Mouse (Mus musculus) forebrain, embryonic 14.5 days (tissue): ENCODE data around the gene Xpo4. TPM values are rescaled to one million over a fixed set of nuclear protein-coding genes. Genes with fewer than 3 reads are reported as not detected.

ENCODE experiments used
- ATAC-seq: fragments of 200-750 bp; cut with Nextera tagmentation; 2 replicates; pipeline ENCODE4 v1.8.0; 2017; ENCODE audit warnings: mild to moderate bottlenecking, moderate library complexity
- DNase-seq: peaks from one replicate; pipeline ENCODE4 v3.0.0-alpha.2; 2015; ENCODE audit warnings: low spot score
- H3K27ac ChIP-seq: fragments of 300-500 bp; sonication (generic); 2 replicates; pipeline ENCODE4 v1.5.1; 2014; ENCODE audit warnings: low read depth, mild to moderate bottlenecking, control low read depth, low read length, moderate library complexity
- H3K27me3 ChIP-seq: fragments of 300-500 bp; sonication (generic); replicated peaks from 2 replicates; pipeline ENCODE4 v1.6.1; 2014; ENCODE audit warnings: low read length, control low read depth, mixed read lengths; ENCODE audit not compliant: control insufficient read depth, insufficient read depth
- H3K36me3 ChIP-seq: fragments of 300-500 bp; sonication (generic); 2 replicates; pipeline ENCODE4 v1.6.1; 2014; ENCODE audit warnings: low read length, control low read depth; ENCODE audit not compliant: control insufficient read depth, insufficient read depth
- H3K4me1 ChIP-seq: fragments of 300-500 bp; sonication (generic); 2 replicates; pipeline ENCODE4 v1.6.1; 2014; ENCODE audit warnings: antibody characterized with exemption, low read length, control low read depth; ENCODE audit not compliant: control insufficient read depth, insufficient read depth
- H3K4me2 ChIP-seq: fragments of 300-500 bp; sonication (generic); 2 replicates; pipeline ENCODE4 v1.6.1; 2014; ENCODE audit warnings: mild to moderate bottlenecking, control low read depth, low read length
- H3K4me3 ChIP-seq: fragments of 300-500 bp; sonication (generic); 2 replicates; pipeline ENCODE4 v1.5.1; 2014; ENCODE audit warnings: low read depth, low read length, control low read depth
- H3K9ac ChIP-seq: fragments of 300-500 bp; sonication (generic); 2 replicates; pipeline ENCODE4 v1.6.1; 2014; ENCODE audit warnings: mild to moderate bottlenecking, low read length, control low read depth, moderate library complexity
- H3K9me3 ChIP-seq: fragments of 300-500 bp; sonication (generic); replicated peaks from 2 replicates; pipeline ENCODE4 v1.6.1; 2016; ENCODE audit warnings: low read length, control low read depth, mixed read lengths; ENCODE audit not compliant: control insufficient read depth
- whole genome bisulfite sequencing: fragments of 180-500 bp; shearing (Covaris S2); extraction: QIAGEN DNeasy Blood & Tissue Kit; methylation state at CpG from one replicate; pipeline ENCODE4 v1.1.7; 2014; 5-methylcytosine and 5-hydroxymethylcytosine counted together
- polyA plus RNA-seq: library from polyadenylated mRNA; unstranded; fragments of >200 nt; fragmentation: Nextera tagmentation; extraction: Ambion mirVana; gene quantifications from 2 replicates; pipeline ENCODE4 v1.2.1, GENCODE M21; 2014

Gene Xpo4
- 13.7 and 16.1 TPM in 2 replicates for polyA plus RNA-seq

DNA sequence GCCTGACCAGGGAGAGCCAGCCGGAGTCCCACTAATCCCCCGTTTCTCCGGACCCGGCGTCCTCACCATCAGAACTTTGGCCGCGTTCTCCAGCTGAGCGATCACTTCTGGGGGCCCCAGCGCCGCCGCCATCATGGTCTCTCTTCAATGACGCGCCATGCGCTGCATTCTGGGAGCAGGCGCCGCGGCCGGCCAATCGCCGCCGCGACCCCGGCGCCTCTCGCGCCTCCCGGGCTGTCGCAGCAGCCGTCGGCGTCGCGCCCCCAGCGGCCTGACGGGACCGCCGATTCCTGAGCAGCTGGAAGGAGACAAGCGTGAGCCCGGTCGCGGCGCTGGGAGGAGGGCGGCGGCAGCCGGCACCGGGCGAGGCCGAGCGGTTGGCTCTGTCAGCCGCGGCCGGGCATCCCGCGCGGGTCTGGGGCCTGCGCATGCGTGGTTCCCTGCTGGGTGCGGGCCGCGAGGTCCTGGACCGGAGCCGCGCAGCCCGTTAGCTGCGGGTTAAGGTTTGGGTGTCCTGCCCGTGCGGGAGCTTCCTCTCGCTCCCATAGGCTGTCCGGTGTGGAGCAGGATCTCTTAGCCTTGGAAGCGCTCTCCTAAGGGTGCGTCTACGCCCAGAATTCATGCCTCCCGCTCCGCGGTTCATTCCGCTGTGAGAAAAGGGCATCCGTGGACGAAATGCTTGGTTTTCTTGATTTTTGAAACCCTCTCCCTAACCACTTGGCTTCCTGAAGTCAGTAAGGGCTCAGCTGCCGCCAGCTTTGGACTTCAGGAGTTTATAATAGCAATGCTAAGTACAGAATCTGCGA, at the start of gene Xpo4:
Gene Xpo4 (minus strand): TSS at position 609 of the 806 bp plus-strand sequence.
- 0% methylated on average over 79 of the region's 80 CpGs for WGBS
- H3K4me1 ChIP-seq, result 0 out of 2 replicates have a peak, but pooled peaks cover 8% of the 10 kb centered on the region
- ATAC-seq (peak; percentile 98), DNase-seq (peak; percentile 89)
- peak within 1 kb of the TSS; percentile 87 for H3K9ac ChIP-seq
- H3K36me3 ChIP-seq, result no peaks in the 10 kb centered on the region
- H3K27ac ChIP-seq, result peak within 1 kb of the TSS; percentile 97
- H3K4me2 ChIP-seq, result peak within 1 kb of the TSS; percentile 63
- no peaks in the 10 kb centered on the region for H3K9me3 ChIP-seq
- peak within 1 kb of the TSS; percentile 80 for H3K4me3 ChIP-seq
- no peaks in the 10 kb centered on the region for H3K27me3 ChIP-seq

- no peak for ATAC-seq
These were observed 47.7 kb upstream of the Xpo4 start for GRCm38 (mm10) chr14:57712884-57713283.

DNA sequence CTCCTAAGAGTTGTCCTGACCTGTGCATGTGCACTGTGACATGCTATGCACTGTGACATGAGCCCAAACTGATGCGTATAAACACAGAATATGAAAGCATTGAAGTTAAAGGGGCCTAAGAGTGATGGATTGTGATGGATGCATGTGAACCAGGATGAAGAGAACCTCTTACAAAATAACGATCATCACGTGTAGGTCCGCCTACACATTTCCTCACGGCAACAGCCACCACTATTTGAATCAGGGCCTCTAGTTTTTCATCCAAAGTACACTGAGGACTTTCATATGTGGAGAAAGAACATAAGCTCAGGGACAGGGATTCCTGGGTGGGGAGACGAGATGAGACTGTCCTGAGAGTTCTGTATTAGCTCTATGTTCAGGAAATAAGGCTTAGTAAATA, 45.8 kb upstream of the Xpo4 start:
- ATAC-seq, result no peak
- 86% methylated on average over 6 of the region's 6 CpGs for WGBS

More at GRCm38 (mm10) chr14:57712884-57713283, 47.7 kb upstream of the Xpo4 start:
- H3K9me3 ChIP-seq, result no peaks in the 10 kb centered on the region
- WGBS, result 97% methylated on average over 1 of the region's 1 CpGs
- no peak overlapping the region for H3K4me2 ChIP-seq
- no peak overlapping the region for H3K4me3 ChIP-seq
- H3K27me3 ChIP-seq, result no peaks in the 10 kb centered on the region
- H3K27ac ChIP-seq, result no peak overlapping the region
- H3K9ac ChIP-seq, result no peak overlapping the region
- H3K36me3 ChIP-seq, result no peaks in the 10 kb centered on the region
- DNase-seq, result no peak
- H3K4me1 ChIP-seq, result peaks cover 8% of the 10 kb centered on the region; the same call in 1 of the 2 replicates

DNA sequence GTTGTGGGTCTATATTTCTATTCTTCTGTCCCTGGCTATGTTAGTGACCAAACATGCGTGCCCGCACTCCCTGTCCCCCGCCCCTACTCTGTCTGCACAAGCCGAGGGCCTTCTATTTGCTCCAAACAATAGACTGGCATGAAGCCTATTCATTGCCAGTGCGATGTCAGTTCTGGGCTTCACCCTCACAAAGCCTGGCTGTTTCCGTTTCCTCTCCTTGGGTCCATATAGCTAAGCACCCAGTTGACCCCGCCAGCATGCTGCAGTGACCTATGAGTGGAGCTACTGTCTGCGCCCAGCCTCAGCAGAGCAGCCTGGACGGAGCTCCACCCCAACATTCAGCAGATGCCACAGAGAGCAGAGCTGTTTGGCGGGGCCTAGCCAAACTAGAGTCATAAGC, 43.9 kb upstream of the Xpo4 start:
- DNase-seq (peak; percentile 32), ATAC-seq (peak; percentile 37; the same call in 1 of the 2 replicates)
- H3K27me3 ChIP-seq, result no peaks in the 10 kb centered on the region
- no peak overlapping the region for H3K27ac ChIP-seq
- no peaks in the 10 kb centered on the region for H3K36me3 ChIP-seq
- no peaks in the 10 kb centered on the region for H3K9me3 ChIP-seq
- no peak overlapping the region for H3K4me2 ChIP-seq
- peak overlapping the region; percentile 30; the same call in 1 of the 2 replicates for H3K9ac ChIP-seq
- peaks cover 13% of the 10 kb centered on the region for H3K4me1 ChIP-seq
- WGBS, result 15% methylated on average over 10 of the region's 10 CpGs
- no peak overlapping the region for H3K4me3 ChIP-seq

More for the DNA sequence above, 45.8 kb upstream of the Xpo4 start:
- Histone ChIP-seq H3K4me3 (no peak overlapping the region), H3K9me3 (no peaks in the 10 kb centered on the region), H3K9ac (no peak overlapping the region), H3K27me3 (no peaks in the 10 kb centered on the region), H3K27ac (no peak overlapping the region), H3K4me1 (peaks cover 13% of the 10 kb centered on the region), H3K4me2 (no peak overlapping the region), H3K36me3 (no peaks in the 10 kb centered on the region)
- no peak for DNase-seq

DNA sequence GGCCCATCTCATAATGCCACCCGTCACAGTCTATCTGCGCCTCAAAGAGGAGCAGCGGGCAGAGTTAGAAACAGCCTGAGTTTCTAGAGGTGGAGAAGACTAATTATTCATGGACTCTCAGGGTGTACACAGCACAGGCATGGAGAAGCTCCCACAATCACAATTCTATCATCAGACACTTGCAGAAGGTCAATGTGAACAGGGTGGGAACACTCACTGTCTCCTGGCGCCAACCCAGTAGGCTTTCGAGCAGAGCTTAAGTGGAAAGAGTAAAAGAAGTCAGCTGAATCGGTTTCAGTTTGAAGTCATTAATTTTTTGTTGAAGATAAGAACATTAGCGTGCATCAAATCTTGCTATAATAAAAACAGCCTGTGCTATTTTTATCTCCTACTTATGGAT, 43.4 kb upstream of the Xpo4 start:
- no peak overlapping the region for H3K27ac ChIP-seq
- no peak for DNase-seq
- ATAC-seq, result no peak

GRCm38 (mm10) chr14:57707100-57707893, 42.1 kb upstream of the Xpo4 start:
- H3K9me3 ChIP-seq, result no peaks in the 10 kb centered on the region
- DNase-seq (peak; percentile 29), ATAC-seq (0 out of 2 replicates have a peak, but pooled peaks have one; percentile 27)
- H3K27me3 ChIP-seq, result no peaks in the 10 kb centered on the region
- peaks cover 13% of the 10 kb centered on the region for H3K4me1 ChIP-seq
- peak overlapping the region; percentile 37 for H3K9ac ChIP-seq
- 25% methylated on average over 18 of the region's 18 CpGs for WGBS
- peak overlapping the region; percentile 53; the same call in 1 of the 2 replicates for H3K27ac ChIP-seq
- no peaks in the 10 kb centered on the region for H3K36me3 ChIP-seq
- no peak overlapping the region for H3K4me3 ChIP-seq
- no peak overlapping the region for H3K4me2 ChIP-seq

More for the DNA sequence above, 43.4 kb upstream of the Xpo4 start:
- Histone ChIP-seq H3K9ac (no peak overlapping the region), H3K9me3 (no peaks in the 10 kb centered on the region), H3K36me3 (no peaks in the 10 kb centered on the region), H3K4me3 (no peak overlapping the region), H3K4me2 (no peak overlapping the region), H3K27me3 (no peaks in the 10 kb centered on the region), H3K4me1 (peaks cover 13% of the 10 kb centered on the region)
- WGBS, result 78% methylated on average over 7 of the region's 7 CpGs

- Histone ChIP-seq H3K9ac (peak overlapping the region; percentile 37; the same call in 1 of the 2 replicates), H3K27me3 (no peaks in the 10 kb centered on the region), H3K4me1 (peaks cover 13% of the 10 kb centered on the region), H3K36me3 (no peaks in the 10 kb centered on the region), H3K27ac (no peak overlapping the region), H3K4me2 (no peak overlapping the region), H3K9me3 (no peaks in the 10 kb centered on the region), H3K4me3 (no peak overlapping the region)
- ATAC-seq (no peak), DNase-seq (peak; percentile 20)
- WGBS, result 79% methylated on average over 4 of the region's 4 CpGs
These were observed 41.5 kb upstream of the Xpo4 start for GRCm38 (mm10) chr14:57706760-57707099.

GRCm38 (mm10) chr14:57705759-57706158, 40.5 kb upstream of the Xpo4 start:
- DNase-seq (no peak), ATAC-seq (no peak)
- no peak overlapping the region for H3K27ac ChIP-seq
- WGBS, result 86% methylated on average over 4 of the region's 4 CpGs
- no peak overlapping the region for H3K4me2 ChIP-seq
- H3K9me3 ChIP-seq, result no peaks in the 10 kb centered on the region
- H3K36me3 ChIP-seq, result no peaks in the 10 kb centered on the region
- no peak overlapping the region for H3K4me3 ChIP-seq
- H3K27me3 ChIP-seq, result no peaks in the 10 kb centered on the region
- no peak overlapping the region for H3K9ac ChIP-seq
- peaks cover 13% of the 10 kb centered on the region for H3K4me1 ChIP-seq
